Mouse (Mus musculus) forebrain, postnatal 0 days (tissue): ENCODE results near the gene Tmem132c. TPM values are rescaled to one million over a fixed set of nuclear protein-coding genes. Genes with fewer than 3 reads are reported as not detected.

ENCODE experiments used
- ATAC-seq: fragments of 200-750 bp; cut with Nextera tagmentation; 2 replicates; pipeline ENCODE4 v1.8.0; 2017; ENCODE audit warnings: mild to moderate bottlenecking, moderate library complexity
- DNase-seq: peaks from one replicate; pipeline ENCODE4 v3.0.0-alpha.2; 2015
- H3K27ac ChIP-seq: fragments of 300-500 bp; sonication (generic); 2 replicates; pipeline ENCODE4 v1.5.1; 2014; ENCODE audit warnings: low read depth, mild to moderate bottlenecking, antibody characterized with exemption, low read length, moderate library complexity, mixed read lengths
- H3K27me3 ChIP-seq: fragments of 300-500 bp; sonication (generic); 2 replicates; pipeline ENCODE4 v1.6.1; 2014; ENCODE audit warnings: mild to moderate bottlenecking, low read length, mixed read lengths; ENCODE audit not compliant: insufficient read depth
- H3K36me3 ChIP-seq: fragments of 300-500 bp; sonication (generic); 2 replicates; pipeline ENCODE4 v1.6.1; 2014; ENCODE audit warnings: mild to moderate bottlenecking, moderate library complexity; ENCODE audit not compliant: insufficient read depth
- H3K4me1 ChIP-seq: fragments of 300-500 bp; sonication (generic); 2 replicates; pipeline ENCODE4 v1.6.1; 2014; ENCODE audit warnings: antibody characterized with exemption; ENCODE audit not compliant: insufficient read depth
- H3K4me2 ChIP-seq: fragments of 300-500 bp; sonication (generic); 2 replicates; pipeline ENCODE4 v1.6.1; 2014; ENCODE audit warnings: low read depth, mild to moderate bottlenecking, moderate library complexity
- H3K4me3 ChIP-seq: fragments of 300-500 bp; sonication (generic); 2 replicates; pipeline ENCODE4 v1.5.1; 2014; ENCODE audit warnings: low read depth, low read length, mixed read lengths
- H3K9ac ChIP-seq: fragments of 300-500 bp; sonication (generic); 2 replicates; pipeline ENCODE4 v1.6.1; 2014; ENCODE audit warnings: mild to moderate bottlenecking
- H3K9me3 ChIP-seq: fragments of 300-500 bp; sonication (generic); 2 replicates; pipeline ENCODE4 v1.6.1; 2016; ENCODE audit warnings: low read length
- CTCF ChIP-seq: sonication (generic); IDR thresholded peaks from 2 replicates; pipeline ENCODE4 v1.5.1; 2016; ENCODE audit warnings: antibody characterized with exemption, control low read depth, low read depth
- WGBS: fragments of 180-500 bp; shearing (Covaris S2); extraction: QIAGEN DNeasy Blood & Tissue Kit; methylation state at CpG from one replicate; pipeline ENCODE4 v1.1.7; 2014; 5-methylcytosine and 5-hydroxymethylcytosine counted together
- polyA plus RNA-seq: library from polyadenylated mRNA; unstranded; fragments of >200 nt; fragmentation: Nextera tagmentation; extraction: Ambion mirVana; gene quantifications from 2 replicates; pipeline ENCODE4 v1.2.1, GENCODE M21; 2015
- total RNA-seq: library from RNA; depleted of rRNA; stranded (reverse); fragments of >200 nt; gene quantifications from 2 replicates; pipeline ENCODE4 v1.2.3, GENCODE M21; 2014

Tmem132c gene
- total and polyA plus RNA-seq, 2 experiments from 2014 or later = 7.5 to 25.6 TPM

GRCm38 (mm10) chr5:127243611-127244010 lies 2.0 kb downstream of the Tmem132c start:
- ATAC-seq = no peak
- H3K27ac ChIP-seq = no peak overlapping the region
- H3K9ac ChIP-seq = peak overlapping the region; percentile 25
- peak overlapping the region; percentile 51 for H3K4me3 ChIP-seq
- TF ChIP-seq CTCF = no peak
- no peaks in the 10 kb centered on the region for H3K36me3 ChIP-seq
- 11% methylated on average over 13 of the region's 13 CpGs for WGBS
- H3K9me3 ChIP-seq = no peaks in the 10 kb centered on the region
- peaks cover 9% of the 10 kb centered on the region; the same call in 1 of the 2 replicates for H3K4me1 ChIP-seq
- H3K27me3 ChIP-seq = peaks cover 30% of the 10 kb centered on the region
- DNase-seq = no peak
- H3K4me2 ChIP-seq = peak overlapping the region; percentile 76

- no peak overlapping the region for H3K27ac ChIP-seq
- WGBS = 70% methylated on average over 2 of the region's 2 CpGs
- no peaks in the 10 kb centered on the region for H3K27me3 ChIP-seq
- DNase-seq = no peak
- H3K9me3 ChIP-seq = no peaks in the 10 kb centered on the region
- 0 out of 2 replicates have a peak, but pooled peaks have one; percentile 10 for TF ChIP-seq CTCF
- no peak for ATAC-seq
- no peaks in the 10 kb centered on the region for H3K4me1 ChIP-seq
- H3K9ac ChIP-seq = no peak overlapping the region
- H3K36me3 ChIP-seq = no peaks in the 10 kb centered on the region
- H3K4me3 ChIP-seq = no peak overlapping the region
- H3K4me2 ChIP-seq = no peak overlapping the region
These were observed 11.7 kb downstream of the Tmem132c start for GRCm38 (mm10) chr5:127253263-127253662.

GRCm38 (mm10) chr5:127256947-127257610 lies 15.5 kb downstream of the Tmem132c start:
- no peaks in the 10 kb centered on the region for H3K4me1 ChIP-seq
- WGBS = 59% methylated on average over 11 of the region's 11 CpGs
- no peaks in the 10 kb centered on the region for H3K9me3 ChIP-seq
- H3K36me3 ChIP-seq = no peaks in the 10 kb centered on the region
- no peak for TF ChIP-seq CTCF
- H3K27me3 ChIP-seq = no peaks in the 10 kb centered on the region
- no peak overlapping the region for H3K4me2 ChIP-seq
- ATAC-seq = no peak
- H3K4me3 ChIP-seq = no peak overlapping the region
- no peak overlapping the region for H3K27ac ChIP-seq
- H3K9ac ChIP-seq = no peak overlapping the region
- DNase-seq = peak; percentile 8

- DNase-seq (no peak), ATAC-seq (no peak)
- 68% methylated on average over 5 of the region's 5 CpGs for WGBS
- Histone ChIP-seq H3K27ac (no peak overlapping the region), H3K4me2 (no peak overlapping the region), H3K9ac (no peak overlapping the region), H3K27me3 (no peaks in the 10 kb centered on the region), H3K36me3 (no peaks in the 10 kb centered on the region), H3K9me3 (no peaks in the 10 kb centered on the region), H3K4me3 (no peak overlapping the region), H3K4me1 (no peaks in the 10 kb centered on the region)
- no peak for TF ChIP-seq CTCF
These were observed 20.5 kb downstream of the Tmem132c start for GRCm38 (mm10) chr5:127262136-127262535.

GRCm38 (mm10) chr5:127271145-127271544 lies 29.5 kb downstream of the Tmem132c start:
- no peak overlapping the region for H3K9ac ChIP-seq
- 54% methylated on average over 3 of the region's 3 CpGs for WGBS
- no peaks in the 10 kb centered on the region for H3K4me1 ChIP-seq
- no peaks in the 10 kb centered on the region for H3K9me3 ChIP-seq
- no peak overlapping the region for H3K4me2 ChIP-seq
- TF ChIP-seq CTCF = peak; percentile 21
- ATAC-seq (no peak), DNase-seq (no peak)
- H3K27ac ChIP-seq = no peak overlapping the region
- no peaks in the 10 kb centered on the region for H3K36me3 ChIP-seq
- H3K27me3 ChIP-seq = no peaks in the 10 kb centered on the region
- no peak overlapping the region for H3K4me3 ChIP-seq

GRCm38 (mm10) chr5:127279462-127279861 lies 37.9 kb downstream of the Tmem132c start:
- no peak for ATAC-seq
- Histone ChIP-seq H3K9me3 (no peaks in the 10 kb centered on the region), H3K4me2 (no peak overlapping the region), H3K4me3 (no peak overlapping the region), H3K27ac (no peak overlapping the region), H3K27me3 (no peaks in the 10 kb centered on the region), H3K4me1 (no peaks in the 10 kb centered on the region), H3K9ac (no peak overlapping the region), H3K36me3 (no peaks in the 10 kb centered on the region)
- DNase-seq = no peak
- TF ChIP-seq CTCF = no peak
- 48% methylated on average over 9 of the region's 9 CpGs for WGBS

- 72% methylated on average over 4 of the region's 4 CpGs for WGBS
- ATAC-seq (no peak), DNase-seq (no peak)
- H3K4me2 ChIP-seq = no peak overlapping the region
- H3K9me3 ChIP-seq = no peaks in the 10 kb centered on the region
- no peak overlapping the region for H3K9ac ChIP-seq
- H3K4me1 ChIP-seq = no peaks in the 10 kb centered on the region
- no peak overlapping the region for H3K4me3 ChIP-seq
- H3K27me3 ChIP-seq = no peaks in the 10 kb centered on the region
- no peaks in the 10 kb centered on the region for H3K36me3 ChIP-seq
- H3K27ac ChIP-seq = no peak overlapping the region
- no peak for TF ChIP-seq CTCF
These were observed 39.6 kb downstream of the Tmem132c start for GRCm38 (mm10) chr5:127281186-127281585.
